Mouse (Mus musculus) erythroblast, embryonic 14.5 days (primary cell): ENCODE data around the gene AW822073.
A peak's percentile ranks its signal among the peaks of the same experiment; 100 is the strongest.
"Not testable (repeated sequence)": the region's sequence is repeated elsewhere in the genome, so short reads cannot be mapped to it uniquely, and the experiment has no call there.

Experiments
- GATA1 ChIP-seq: IDR thresholded peaks from 2 replicates; pipeline ENCODE4 v1.6.1; 2012; ENCODE audit warnings: low read length, inconsistent platforms, mixed read lengths
- TAL1 ChIP-seq: IDR thresholded peaks from 3 replicates; pipeline ENCODE4 v1.6.1; 2012; ENCODE audit warnings: low read length, inconsistent platforms, mixed read lengths

GRCm38 (mm10) chr10:58231779-58232640, 7.3 kb upstream of the AW822073 start:
- TF ChIP-seq TAL1 = peak; percentile 4; the same call in 1 of the 3 replicates
- not testable (repeated sequence) for TF ChIP-seq GATA1
